8 mouse cellular contexts compared by ENCODE assay signal in genomic region chr11:8523344-8524126, GRCm38 (mm10).
A peak's percentile ranks its signal among the peaks of the same experiment; 100 is the strongest.
DNase-seq lines count a peak whose midpoint lies in the region; ATAC-seq and TF ChIP-seq lines count a peak whose summit lies in the region.

No protein-coding gene starts in this region.

- DNase-seq in 416B (ENCODE audit: low read depth) = peak; percentile 58
- DNase-seq in brain, embryonic 14.5 days (ENCODE audit: low read depth) = peak; percentile 89
- peak; percentile 75 for DNase-seq in neural tube, embryonic 11.5 days (ENCODE audit: low spot score)

- WGBS in heart, embryonic 11.5 days (ENCODE audit: insufficient replicate concordance) = 33% methylated on average over 10 of the region's 10 CpGs
- 38% methylated on average over 10 of the region's 10 CpGs for WGBS in kidney, embryonic 16.5 days
- 24% methylated on average over 10 of the region's 10 CpGs for WGBS in limb, embryonic 15.5 days
- WGBS in neural tube, embryonic 11.5 days = 40% methylated on average over 10 of the region's 10 CpGs
- WGBS in stomach, embryonic 16.5 days = 28% methylated on average over 10 of the region's 10 CpGs

- peaks cover 6% of the 10 kb centered on the region; the same call in 1 of the 2 replicates for H3K36me3 ChIP-seq in heart, embryonic 11.5 days (ENCODE audit: control insufficient read depth, insufficient read depth, low read length)
- H3K36me3 ChIP-seq in kidney, embryonic 16.5 days (ENCODE audit: insufficient read depth, low read length) = peaks cover 22% of the 10 kb centered on the region; the same call in 1 of the 2 replicates
- peaks cover 51% of the 10 kb centered on the region for H3K36me3 ChIP-seq in limb, embryonic 15.5 days
- H3K36me3 ChIP-seq in neural tube, embryonic 11.5 days (ENCODE audit: control insufficient read depth, insufficient read depth, low read length) = no peaks in the 10 kb centered on the region; the same call in 1 of the 2 replicates
- peaks cover 6% of the 10 kb centered on the region; the same call in 1 of the 2 replicates for H3K36me3 ChIP-seq in stomach, embryonic 16.5 days (ENCODE audit: control insufficient read depth, insufficient read depth, low read length)

- peaks cover 18% of the 10 kb centered on the region for H3K4me1 ChIP-seq in heart, embryonic 11.5 days (ENCODE audit: control insufficient read depth, insufficient read depth, low read length)
- peaks cover 26% of the 10 kb centered on the region for H3K4me1 ChIP-seq in kidney, embryonic 16.5 days (ENCODE audit: insufficient read depth, low read length)
- H3K4me1 ChIP-seq in limb, embryonic 15.5 days = peaks cover 36% of the 10 kb centered on the region
- H3K4me1 ChIP-seq in neural tube, embryonic 11.5 days (ENCODE audit: control insufficient read depth, insufficient read depth, low read length) = no peaks in the 10 kb centered on the region
- H3K4me1 ChIP-seq in stomach, embryonic 16.5 days (ENCODE audit: control insufficient read depth, insufficient read depth, low read length) = peaks cover 17% of the 10 kb centered on the region

- TF ChIP-seq POLR2A in brain, embryonic 14.5 days (IDR thresholded peaks at IDR 0.05; ENCODE audit: borderline replicate concordance, extremely low read depth, insufficient read depth, insufficient read length, poor library complexity, severe bottlenecking) = no peak

- H3K27ac ChIP-seq in heart, embryonic 11.5 days (ENCODE audit: low read depth, low read length) = no peak overlapping the region
- H3K27ac ChIP-seq in kidney, embryonic 16.5 days (ENCODE audit: low read length) = peak overlapping the region; percentile 25; the same call in 1 of the 2 replicates
- peak overlapping the region; percentile 38 for H3K27ac ChIP-seq in limb, embryonic 15.5 days
- no peak overlapping the region for H3K27ac ChIP-seq in neural tube, embryonic 11.5 days (ENCODE audit: low read depth, low read length)
- H3K27ac ChIP-seq in stomach, embryonic 16.5 days (ENCODE audit: low read length) = peak overlapping the region; percentile 54; the same call in 1 of the 2 replicates

- no peaks in the 10 kb centered on the region for H3K27me3 ChIP-seq in heart, embryonic 11.5 days (ENCODE audit: control insufficient read depth, insufficient read depth, low read length)
- no peaks in the 10 kb centered on the region for H3K27me3 ChIP-seq in kidney, embryonic 16.5 days (ENCODE audit: insufficient read depth, low read length)
- H3K27me3 ChIP-seq in limb, embryonic 15.5 days = no peaks in the 10 kb centered on the region
- no peaks in the 10 kb centered on the region for H3K27me3 ChIP-seq in neural tube, embryonic 11.5 days (ENCODE audit: control insufficient read depth, insufficient read depth, low read length)
- no peaks in the 10 kb centered on the region for H3K27me3 ChIP-seq in stomach, embryonic 16.5 days (ENCODE audit: control insufficient read depth, insufficient read depth, low read length)

- H3K9me3 ChIP-seq in heart, embryonic 11.5 days (replicated peaks; ENCODE audit: control insufficient read depth, low read length) = no peaks in the 10 kb centered on the region
- H3K9me3 ChIP-seq in kidney, embryonic 16.5 days (ENCODE audit: low read length) = no peaks in the 10 kb centered on the region
- no peaks in the 10 kb centered on the region for H3K9me3 ChIP-seq in limb, embryonic 15.5 days
- H3K9me3 ChIP-seq in neural tube, embryonic 11.5 days (ENCODE audit: control insufficient read depth, low read length) = no peaks in the 10 kb centered on the region
- H3K9me3 ChIP-seq in stomach, embryonic 16.5 days (replicated peaks; ENCODE audit: control insufficient read depth, low read length) = no peaks in the 10 kb centered on the region

- H3K4me3 ChIP-seq in heart, embryonic 11.5 days (ENCODE audit: low read depth, low read length) = no peak overlapping the region
- no peak overlapping the region for H3K4me3 ChIP-seq in kidney, embryonic 16.5 days (ENCODE audit: low read length)
- H3K4me3 ChIP-seq in limb, embryonic 15.5 days = no peak overlapping the region
- H3K4me3 ChIP-seq in neural tube, embryonic 11.5 days (ENCODE audit: low read depth, low read length) = no peak overlapping the region
- H3K4me3 ChIP-seq in stomach, embryonic 16.5 days (replicated peaks; ENCODE audit: low read length) = no peak overlapping the region

- ATAC-seq in erythroid progenitor cell, adult 5-6 weeks (replicated peaks; ENCODE audit: low FRiP score, poor library complexity, severe bottlenecking) = 0 out of 2 replicates have a peak, but pooled peaks have one; percentile 41
- ATAC-seq in heart, embryonic 11.5 days (replicated peaks; ENCODE audit: insufficient number of reproducible peaks, low FRiP score, low TSS enrichment) = no peak
- ATAC-seq in kidney, embryonic 16.5 days (ENCODE audit: low FRiP score, low TSS enrichment) = peak; percentile 24; the same call in 1 of the 2 replicates
- ATAC-seq in limb, embryonic 15.5 days (ENCODE audit: insufficient number of reproducible peaks, low FRiP score, low TSS enrichment, low read depth) = 0 out of 2 replicates have a peak, but pooled peaks have one; percentile 32
- ATAC-seq in neural tube, embryonic 11.5 days (ENCODE audit: insufficient read depth, low FRiP score, low TSS enrichment) = peak; percentile 62
- peak; percentile 55; the same call in 1 of the 2 replicates for ATAC-seq in stomach, embryonic 16.5 days (ENCODE audit: insufficient read depth, low FRiP score)

- no peak overlapping the region for H3K9ac ChIP-seq in heart, embryonic 11.5 days (ENCODE audit: low read depth, low read length)
- H3K9ac ChIP-seq in kidney, embryonic 16.5 days (replicated peaks; ENCODE audit: low read length) = no peak overlapping the region
- no peak overlapping the region for H3K9ac ChIP-seq in limb, embryonic 15.5 days
- no peak overlapping the region for H3K9ac ChIP-seq in neural tube, embryonic 11.5 days (ENCODE audit: low read length)
- 0 out of 2 replicates have a peak overlapping the region, but pooled peaks have one; percentile 7 for H3K9ac ChIP-seq in stomach, embryonic 16.5 days (ENCODE audit: low read length)

- H3K4me2 ChIP-seq in heart, embryonic 11.5 days = peak overlapping the region; percentile 24; the same call in 1 of the 2 replicates
- no peak overlapping the region for H3K4me2 ChIP-seq in kidney, embryonic 16.5 days (replicated peaks; ENCODE audit: low read depth, low read length)
- H3K4me2 ChIP-seq in limb, embryonic 15.5 days = no peak overlapping the region
- no peak overlapping the region for H3K4me2 ChIP-seq in neural tube, embryonic 11.5 days (ENCODE audit: low read depth)
- no peak overlapping the region for H3K4me2 ChIP-seq in stomach, embryonic 16.5 days (ENCODE audit: low read depth, low read length)

- peak; percentile 84 for TF ChIP-seq CTCF in brain, embryonic 14.5 days (IDR thresholded peaks at IDR 0.05; ENCODE audit: borderline replicate concordance, extremely low read depth, insufficient read depth, insufficient read length)

Comparison
In these comparisons a context has a peak if more than half of its experiments do, and no peak if none do; other contexts are left out.
1. H3K27ac ChIP-seq: peak in kidney, embryonic 16.5 days (single experiment), limb, embryonic 15.5 days (single experiment) and stomach, embryonic 16.5 days (single experiment); none in heart, embryonic 11.5 days (single experiment) and neural tube, embryonic 11.5 days (single experiment).
2. Peak in every context shown above with its lines, with median percentiles within 50 percentile points of each other: DNase-seq.